Mouse (Mus musculus): Measurements from ENCODE around the gene Tbc1d22a.

- TF ChIP-seq HCFC1 (IDR thresholded peaks at IDR 0.05; ENCODE audit: borderline replicate concordance, insufficient read depth, low read length) (no peak), CHD2 (IDR thresholded peaks at IDR 0.05; ENCODE audit: low read depth, low read length) (no peak)
Observed at GRCm38 (mm10) chr15:86334276-86334675, 120.0 kb downstream of the Tbc1d22a start.

Measured in ES-E14 (cell line).